Mouse (Mus musculus) midbrain, embryonic 15.5 days (tissue): Measurements from ENCODE around the gene Tbc1d10c. TPM values are rescaled to one million over a fixed set of nuclear protein-coding genes. Genes with fewer than 3 reads are reported as not detected.
"Not testable (repeated sequence)": the region's sequence is repeated elsewhere in the genome, so short reads cannot be mapped to it uniquely, and the experiment has no call there.

Source experiments
- ATAC-seq: fragments of 200-750 bp; cut with Nextera tagmentation; replicated peaks from 2 replicates; pipeline ENCODE4 v1.8.0; 2017; ENCODE audit warnings: moderate TSS enrichment
- H3K27ac ChIP-seq: fragments of 300-500 bp; sonication (generic); 2 replicates; pipeline ENCODE4 v1.5.1; 2015; ENCODE audit warnings: mild to moderate bottlenecking, inconsistent platforms
- H3K27me3 ChIP-seq: fragments of 300-500 bp; sonication (generic); replicated peaks from 2 replicates; pipeline ENCODE4 v1.6.1; 2015; ENCODE audit warnings: inconsistent platforms
- H3K36me3 ChIP-seq: fragments of 300-500 bp; sonication (generic); replicated peaks from 2 replicates; pipeline ENCODE4 v1.6.1; 2015; ENCODE audit warnings: inconsistent platforms
- H3K4me1 ChIP-seq: fragments of 300-500 bp; sonication (generic); 2 replicates; pipeline ENCODE4 v1.6.1; 2015; ENCODE audit warnings: inconsistent platforms
- H3K4me2 ChIP-seq: fragments of 300-500 bp; sonication (generic); 2 replicates; pipeline ENCODE4 v1.6.1; 2015; ENCODE audit warnings: inconsistent platforms, mild to moderate bottlenecking, moderate library complexity
- H3K4me3 ChIP-seq: fragments of 300-500 bp; sonication (generic); 2 replicates; pipeline ENCODE4 v1.5.1; 2015; ENCODE audit warnings: mild to moderate bottlenecking, inconsistent platforms
- H3K9ac ChIP-seq: fragments of 300-500 bp; sonication (generic); 2 replicates; pipeline ENCODE4 v1.6.1; 2015; ENCODE audit warnings: mild to moderate bottlenecking, inconsistent platforms
- H3K9me3 ChIP-seq: fragments of 300-500 bp; sonication (generic); 2 replicates; pipeline ENCODE4 v1.6.1; 2016; ENCODE audit warnings: inconsistent platforms
- WGBS: fragments of 180-500 bp; shearing (Covaris S2); methylation state at CpG from one replicate; pipeline ENCODE4 v1.1.7; 2015; ENCODE audit warnings: mixed read lengths; 5-methylcytosine and 5-hydroxymethylcytosine counted together
- polyA plus RNA-seq: library from polyadenylated mRNA; unstranded; fragments of >200 nt; fragmentation: Nextera tagmentation; extraction: Ambion mirVana; gene quantifications from 2 replicates; pipeline ENCODE4 v1.2.1, GENCODE M21; 2015

The Tbc1d10c gene
- polyA plus RNA-seq, 1 experiment from 2014 or later = 0.93 TPM

DNA sequence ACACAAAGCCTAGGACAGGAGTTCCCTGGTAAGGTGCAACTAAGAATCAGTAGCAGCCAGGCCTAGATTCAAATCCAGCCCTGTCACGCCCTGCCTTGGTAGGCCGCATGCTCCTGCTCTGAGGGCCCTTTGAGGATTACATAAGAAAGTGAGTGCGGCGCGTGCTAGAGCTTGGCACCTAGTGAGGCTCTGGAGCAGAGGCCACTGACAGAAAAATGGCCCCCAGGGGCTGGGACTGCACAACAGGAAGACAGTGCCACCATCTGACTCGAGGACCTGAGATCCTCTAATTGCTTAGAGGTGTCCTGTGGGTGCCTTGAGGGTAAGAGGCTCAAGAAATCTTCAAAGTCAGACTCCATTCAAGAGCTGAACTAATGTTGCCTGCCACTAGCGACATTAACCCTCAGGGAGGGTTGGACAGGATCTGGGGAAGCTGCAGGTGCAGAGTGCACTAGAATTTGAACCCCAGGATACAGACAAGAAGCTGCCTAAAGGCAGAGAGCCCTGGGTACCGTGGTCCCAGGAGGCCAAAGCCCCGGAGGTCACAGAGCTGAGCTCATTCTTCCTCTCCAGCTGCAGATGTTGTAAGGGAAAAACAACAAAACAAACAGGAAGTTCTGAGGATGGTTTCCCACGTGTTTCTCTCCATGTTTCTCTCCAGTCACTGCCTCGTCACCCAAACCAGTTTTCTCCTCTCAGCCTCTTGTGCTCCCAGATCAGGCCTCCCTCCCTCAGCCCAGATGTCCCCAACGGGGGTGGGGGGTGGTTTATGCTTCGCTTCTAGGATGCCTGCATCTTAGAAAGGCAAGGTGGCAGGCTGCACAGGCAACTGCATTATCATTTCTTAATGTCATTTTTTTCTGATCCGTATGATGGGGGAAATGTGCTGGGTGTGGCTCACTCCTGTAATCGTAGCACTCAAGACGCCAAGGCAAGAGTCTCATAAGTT, 46.3 kb downstream of the Tbc1d10c start:
- H3K36me3 ChIP-seq = no peaks in the 10 kb centered on the region
- no peaks in the 10 kb centered on the region for H3K27me3 ChIP-seq
- 83% methylated on average over 16 of the region's 16 CpGs for WGBS
- no peak overlapping the region for H3K4me2 ChIP-seq
- H3K27ac ChIP-seq = no peak overlapping the region
- no peaks in the 10 kb centered on the region for H3K9me3 ChIP-seq
- H3K4me1 ChIP-seq = peaks cover 19% of the 10 kb centered on the region
- no peak overlapping the region for H3K4me3 ChIP-seq
- no peak for ATAC-seq
- no peak overlapping the region for H3K9ac ChIP-seq

DNA sequence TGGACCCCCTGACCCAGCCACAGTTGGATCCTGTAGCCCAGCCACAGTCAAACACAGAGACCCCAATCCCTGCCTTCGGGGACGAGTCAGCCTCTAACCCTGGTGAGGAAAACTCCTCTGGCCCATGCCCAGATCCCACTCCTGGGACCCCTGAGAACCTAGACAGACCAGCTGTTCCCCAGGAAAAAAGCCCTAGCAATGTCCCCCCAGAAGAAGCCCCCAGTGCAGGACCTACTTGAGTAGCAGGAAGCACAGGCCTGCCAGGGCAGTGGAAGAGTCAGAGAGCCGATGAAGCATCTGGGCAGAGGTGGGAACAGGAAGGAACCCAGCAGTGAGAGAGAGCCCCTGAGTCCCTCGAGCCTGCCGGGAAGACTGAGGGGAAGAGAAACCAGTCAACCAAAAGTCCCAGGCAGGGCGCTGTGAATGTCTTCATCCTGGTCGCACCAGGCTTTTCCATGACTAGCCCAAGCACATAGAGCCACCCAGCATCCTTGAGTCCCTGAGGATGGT, 47.3 kb downstream of the Tbc1d10c start, which contains the start of gene Cabp4:
Gene Cabp4 (minus strand): TSS at position 275 of the 510 bp plus-strand sequence.
- no peak within 1 kb of the TSS for H3K4me3 ChIP-seq
- H3K4me1 ChIP-seq = peaks cover 11% of the 10 kb centered on the region
- H3K27ac ChIP-seq = no peak within 1 kb of the TSS
- H3K27me3 ChIP-seq = no peaks in the 10 kb centered on the region
- H3K9ac ChIP-seq = no peak within 1 kb of the TSS
- H3K36me3 ChIP-seq = no peaks in the 10 kb centered on the region
- ATAC-seq = no peak
- H3K9me3 ChIP-seq = no peaks in the 10 kb centered on the region
- H3K4me2 ChIP-seq = no peak within 1 kb of the TSS
- 83% methylated on average over 7 of the region's 7 CpGs for WGBS

DNA sequence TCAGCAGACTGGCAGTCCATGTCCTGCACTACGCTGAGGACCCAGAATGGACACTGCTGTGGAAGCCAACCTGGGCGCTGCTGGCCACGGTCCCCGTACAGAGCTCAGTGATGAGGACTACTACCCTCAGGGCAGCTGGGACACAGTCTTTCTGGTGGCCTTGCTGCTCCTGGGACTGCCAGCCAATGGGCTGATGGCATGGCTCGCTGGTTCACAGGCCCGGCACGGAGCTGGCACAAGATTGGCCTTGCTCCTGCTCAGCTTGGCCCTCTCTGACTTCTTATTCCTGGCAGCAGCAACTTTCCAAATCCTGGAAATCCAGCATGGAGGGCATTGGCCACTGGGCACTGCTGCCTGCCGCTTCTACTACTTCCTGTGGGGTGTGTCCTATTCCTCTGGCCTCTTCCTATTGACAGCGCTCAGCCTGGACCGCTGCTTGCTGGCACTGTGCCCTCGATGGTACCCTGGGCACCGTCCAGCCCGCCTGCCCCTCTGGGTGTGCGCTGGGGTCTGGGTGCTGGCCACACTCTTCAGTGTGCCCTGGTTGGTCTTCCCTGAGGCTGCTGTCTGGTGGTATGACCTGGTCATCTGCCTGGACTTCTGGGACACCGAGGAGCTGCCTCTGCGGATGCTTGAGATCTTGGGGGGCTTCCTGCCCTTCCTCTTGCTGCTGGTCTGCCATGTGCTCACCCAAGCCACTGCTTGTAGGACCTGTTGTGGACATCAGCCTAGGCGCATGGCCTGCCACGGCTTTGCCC, 48.5 kb downstream of the Tbc1d10c start:
- Histone ChIP-seq H3K4me1 (peaks cover 4% of the 10 kb centered on the region), H3K4me2 (no peak overlapping the region), H3K27ac (no peak overlapping the region), H3K9me3 (no peaks in the 10 kb centered on the region), H3K4me3 (no peak overlapping the region), H3K27me3 (no peaks in the 10 kb centered on the region), H3K9ac (no peak overlapping the region), H3K36me3 (no peaks in the 10 kb centered on the region)
- 92% methylated on average over 18 of the region's 18 CpGs for WGBS
- ATAC-seq = no peak

DNA sequence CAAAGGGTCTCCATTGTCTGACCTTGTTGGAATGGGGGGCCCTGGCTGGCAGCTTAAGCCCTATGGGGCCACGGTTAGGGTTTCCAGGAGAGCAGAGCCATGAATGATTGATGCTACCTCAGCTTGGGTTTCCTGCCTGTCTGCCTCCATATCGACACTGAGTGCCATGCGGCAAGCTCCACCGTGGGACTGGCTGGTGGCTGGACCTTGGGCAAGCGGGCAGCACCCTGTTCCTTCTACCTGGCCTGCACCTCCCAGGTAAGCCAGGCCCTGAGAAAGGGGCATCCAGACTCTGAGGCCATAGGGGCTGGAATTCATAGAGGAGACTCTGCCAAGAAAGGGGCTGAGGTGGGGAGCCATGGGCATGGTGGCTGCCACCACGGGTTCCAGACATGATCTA, 50.9 kb downstream of the Tbc1d10c start:
- no peak overlapping the region for H3K9ac ChIP-seq
- H3K36me3 ChIP-seq = no peaks in the 10 kb centered on the region
- no peak overlapping the region for H3K4me3 ChIP-seq
- no peaks in the 10 kb centered on the region for H3K9me3 ChIP-seq
- H3K27ac ChIP-seq = no peak overlapping the region
- H3K27me3 ChIP-seq = no peaks in the 10 kb centered on the region
- no peak for ATAC-seq
- WGBS = 74% methylated on average over 6 of the region's 6 CpGs
- no peak overlapping the region for H3K4me2 ChIP-seq
- H3K4me1 ChIP-seq = 0 out of 2 replicates have a peak, but pooled peaks cover 2% of the 10 kb centered on the region

DNA sequence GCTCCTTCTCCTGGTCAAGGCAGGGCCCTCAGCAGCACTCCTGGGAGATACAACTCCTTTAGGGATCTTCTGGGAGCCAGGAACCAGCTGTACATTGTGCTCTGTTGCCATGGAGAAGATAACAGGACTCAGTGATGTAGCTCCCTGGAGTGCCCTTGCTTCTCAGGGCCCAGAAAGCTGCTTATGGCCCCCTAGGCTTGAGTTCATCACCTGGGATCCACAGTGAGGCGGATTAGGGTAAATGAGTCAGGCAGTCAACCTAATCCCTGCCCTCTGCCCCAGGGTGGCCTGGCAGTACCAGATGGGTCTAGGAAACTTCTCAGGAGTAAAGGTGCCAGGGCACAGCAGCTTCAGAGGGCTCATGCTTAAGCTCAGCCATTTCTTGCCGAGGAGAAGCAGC, 51.6 kb downstream of the Tbc1d10c start, which contains the start of gene Gpr152:
Gene Gpr152 (plus strand): TSS at position 342 of the 400 bp plus-strand sequence.
- Histone ChIP-seq H3K9me3 (no peaks in the 10 kb centered on the region), H3K27me3 (no peaks in the 10 kb centered on the region), H3K9ac (no peak within 1 kb of the TSS), H3K27ac (no peak within 1 kb of the TSS), H3K4me1 (0 out of 2 replicates have a peak, but pooled peaks cover 2% of the 10 kb centered on the region), H3K4me3 (no peak within 1 kb of the TSS), H3K36me3 (no peaks in the 10 kb centered on the region), H3K4me2 (no peak within 1 kb of the TSS)
- WGBS = 45% methylated on average over 2 of the region's 2 CpGs
- ATAC-seq = no peak

DNA sequence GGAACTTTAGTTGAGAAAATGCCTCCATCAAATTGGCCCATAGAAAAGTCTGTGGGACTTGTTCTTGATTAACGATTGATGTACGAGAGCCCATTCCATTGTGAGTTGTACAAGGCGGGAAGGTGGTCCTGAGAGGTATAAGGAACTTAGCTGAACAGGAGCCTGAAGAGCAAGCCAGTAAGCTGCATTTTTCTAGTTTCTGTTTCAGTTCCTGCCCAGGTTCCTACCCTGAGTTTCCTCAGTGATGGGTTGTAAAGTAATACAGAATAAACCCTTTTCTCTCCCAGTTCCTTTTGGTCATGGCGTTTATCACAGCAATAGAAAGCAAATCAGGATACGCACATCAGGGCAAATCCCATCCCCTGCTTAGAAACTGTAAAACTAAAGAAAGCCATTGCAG, 53.2 kb downstream of the Tbc1d10c start:
- no peak overlapping the region for H3K4me2 ChIP-seq
- 0 out of 2 replicates have a peak, but pooled peaks cover 2% of the 10 kb centered on the region for H3K4me1 ChIP-seq
- H3K4me3 ChIP-seq = no peak overlapping the region
- no peak overlapping the region for H3K27ac ChIP-seq
- H3K9me3 ChIP-seq = no peaks in the 10 kb centered on the region
- no peak overlapping the region for H3K9ac ChIP-seq
- peaks cover under 1% of the 10 kb centered on the region; the same call in 1 of the 2 replicates for H3K36me3 ChIP-seq
- 85% methylated on average over 5 of the region's 5 CpGs for WGBS
- ATAC-seq = no peak
- no peaks in the 10 kb centered on the region for H3K27me3 ChIP-seq

DNA sequence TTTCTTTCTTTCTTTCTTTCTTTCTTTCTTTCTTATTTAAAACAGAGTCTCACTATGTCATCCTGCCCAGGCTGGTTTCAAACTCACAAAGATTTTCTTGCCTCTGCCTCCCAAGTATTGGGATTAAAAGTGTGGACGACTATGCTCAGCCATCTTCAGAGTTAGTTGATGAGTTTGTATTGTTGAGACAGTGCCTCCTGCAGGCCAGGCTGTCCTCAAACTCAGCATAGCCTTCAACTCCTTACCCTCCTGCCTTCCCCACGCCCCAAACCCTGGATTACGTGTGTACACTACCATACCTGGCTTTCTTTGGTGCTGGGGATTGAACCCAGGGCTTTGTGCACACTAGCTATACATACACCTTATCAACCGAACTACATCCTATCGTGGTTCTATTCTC, 54.6 kb downstream of the Tbc1d10c start:
- H3K9ac ChIP-seq = no peak overlapping the region
- H3K27ac ChIP-seq = no peak overlapping the region
- H3K4me3 ChIP-seq = no peak overlapping the region
- peaks cover 15% of the 10 kb centered on the region; the same call in 1 of the 2 replicates for H3K36me3 ChIP-seq
- H3K4me2 ChIP-seq = no peak overlapping the region
- no peak for ATAC-seq
- H3K4me1 ChIP-seq = 0 out of 2 replicates have a peak, but pooled peaks cover 2% of the 10 kb centered on the region
- 81% methylated on average over 5 of the region's 5 CpGs for WGBS
- H3K27me3 ChIP-seq = no peaks in the 10 kb centered on the region
- no peaks in the 10 kb centered on the region for H3K9me3 ChIP-seq

DNA sequence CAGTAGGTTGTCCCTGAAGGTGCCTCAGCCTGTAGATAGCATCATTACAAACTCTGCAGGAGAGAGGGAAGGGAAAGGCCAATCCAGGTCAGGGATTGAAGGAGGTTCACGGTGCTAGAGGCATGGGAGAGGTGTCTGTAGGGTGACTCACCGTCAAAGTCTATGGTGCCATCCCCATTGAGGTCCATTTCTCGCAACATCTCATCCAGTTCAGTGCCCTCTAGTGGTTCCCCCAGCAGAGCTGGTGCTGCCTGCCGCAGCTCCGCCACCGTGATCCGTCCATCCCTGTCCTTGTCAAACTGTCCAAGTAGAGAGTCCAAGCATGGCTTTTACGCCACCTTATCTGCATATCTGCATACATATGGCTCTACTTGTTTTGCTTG, 55.1 kb downstream of the Tbc1d10c start:
- H3K9me3 ChIP-seq, H3K27me3 ChIP-seq, H3K9ac ChIP-seq, H3K4me1 ChIP-seq, ATAC-seq, H3K27ac ChIP-seq, H3K4me2 ChIP-seq, H3K4me3 ChIP-seq: not testable (repeated sequence)
- 22% methylated on average over 8 of the region's 8 CpGs for WGBS
- peaks cover 17% of the 10 kb centered on the region; the same call in 1 of the 2 replicates for H3K36me3 ChIP-seq

DNA sequence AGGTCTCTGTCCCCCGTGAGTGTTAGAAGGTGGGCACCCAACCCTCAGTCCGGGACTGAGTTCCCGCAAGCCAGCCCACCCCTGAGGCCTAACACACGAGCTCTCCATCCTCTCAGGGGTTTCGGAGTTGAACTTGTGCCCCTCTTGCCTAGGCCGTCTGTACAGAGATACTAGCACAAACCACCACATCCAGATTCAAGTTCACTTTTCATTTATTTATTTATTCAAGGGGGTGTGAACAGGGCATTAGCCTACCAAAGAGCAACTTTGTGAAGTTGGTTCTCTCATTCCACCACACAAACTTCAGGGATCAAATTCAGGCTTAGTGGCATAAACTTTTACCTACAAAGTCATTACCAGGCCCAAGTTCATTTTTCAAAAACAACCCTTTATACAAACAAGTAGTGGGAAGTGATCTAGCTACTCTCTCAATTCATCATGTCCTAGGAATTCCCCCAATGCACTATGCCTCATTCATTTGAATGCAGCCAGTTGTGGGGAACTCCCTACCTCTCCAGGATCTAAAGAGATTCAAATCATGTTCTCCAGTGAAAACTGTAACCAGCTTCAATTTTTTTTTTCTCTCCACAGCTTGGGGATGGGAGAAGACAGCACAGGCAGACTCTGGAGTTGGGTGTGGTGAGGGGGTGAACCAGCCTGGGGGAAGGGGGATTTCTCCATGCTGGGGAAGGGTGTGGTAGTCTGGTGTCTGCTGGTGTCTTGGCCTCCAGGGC, 55.7 kb downstream of the Tbc1d10c start:
- ATAC-seq, H3K27ac ChIP-seq, H3K4me2 ChIP-seq, H3K4me3 ChIP-seq, H3K9me3 ChIP-seq, H3K27me3 ChIP-seq, H3K9ac ChIP-seq, H3K4me1 ChIP-seq: not testable (repeated sequence)
- 81% methylated on average over 6 of the region's 6 CpGs for WGBS
- H3K36me3 ChIP-seq = peaks cover 17% of the 10 kb centered on the region; the same call in 1 of the 2 replicates

DNA sequence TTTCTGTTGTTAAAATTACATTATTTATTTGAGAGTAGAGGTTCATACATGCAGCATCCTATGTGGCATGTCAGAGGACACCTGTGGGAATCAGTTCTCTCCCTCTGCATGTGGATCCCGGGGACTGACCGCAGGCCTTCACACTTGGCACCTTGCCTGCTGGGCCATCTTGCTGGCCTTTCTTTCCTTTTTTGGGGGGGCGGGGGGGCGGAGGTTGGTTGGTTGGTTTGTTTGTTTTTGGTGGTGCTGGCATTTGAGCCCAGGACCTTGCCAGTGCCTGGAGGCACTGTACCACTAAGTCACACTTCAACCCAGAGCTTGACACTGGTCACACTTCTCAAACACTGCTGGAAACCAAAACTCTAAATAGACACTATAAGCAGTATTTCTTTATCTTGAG, 56.7 kb downstream of the Tbc1d10c start:
- no peak overlapping the region for H3K27ac ChIP-seq
- H3K27me3 ChIP-seq = no peaks in the 10 kb centered on the region

More for the DNA sequence above, 56.7 kb downstream of the Tbc1d10c start:
- Histone ChIP-seq H3K4me1 (0 out of 2 replicates have a peak, but pooled peaks cover under 1% of the 10 kb centered on the region), H3K4me3 (no peak overlapping the region), H3K9ac (no peak overlapping the region), H3K4me2 (no peak overlapping the region), H3K9me3 (no peaks in the 10 kb centered on the region), H3K36me3 (peaks cover 17% of the 10 kb centered on the region; the same call in 1 of the 2 replicates)
- 86% methylated on average over 4 of the region's 4 CpGs for WGBS
- ATAC-seq = no peak
